Comparison of ENCODE assay signal across 8 mouse cellular contexts in the genomic region with DNA sequence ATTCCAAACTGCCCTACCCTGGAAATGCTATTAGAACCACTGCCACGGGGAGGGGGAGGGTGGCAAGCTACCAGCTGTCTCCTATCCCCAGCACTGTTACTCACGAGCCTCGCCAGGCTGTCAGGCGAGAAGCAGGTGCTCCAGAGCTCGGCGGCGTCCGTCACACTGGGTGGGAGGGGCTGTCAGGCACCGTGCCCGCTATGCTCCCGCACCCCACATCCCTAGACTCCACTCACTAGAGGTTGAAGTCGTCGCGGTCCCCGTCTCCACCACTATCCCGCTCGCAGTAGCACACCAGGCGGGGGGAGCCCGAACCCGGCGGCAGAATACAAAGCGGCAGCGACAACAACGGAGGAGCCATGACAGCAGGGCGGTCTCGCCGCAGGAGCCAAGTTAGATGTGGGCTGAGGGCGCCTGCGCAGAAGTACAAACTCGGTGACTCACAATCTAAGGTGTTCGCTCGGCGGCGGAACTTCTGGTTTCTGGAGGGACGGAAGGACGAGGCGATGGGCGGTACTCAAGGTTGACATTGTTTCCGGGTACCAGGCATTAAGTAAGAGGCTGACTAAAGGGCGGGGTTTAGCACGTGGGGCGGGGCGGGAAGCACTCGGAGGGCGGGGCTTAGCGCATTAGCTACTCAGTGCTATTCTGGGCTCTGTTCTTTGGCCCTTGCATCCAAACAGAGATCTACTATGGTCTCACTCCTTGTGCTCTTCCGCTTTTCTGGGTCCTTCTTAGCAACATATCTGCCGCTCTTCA. TPM values are rescaled to one million over a fixed set of nuclear protein-coding genes. Genes with fewer than 3 reads are reported as not detected.
DNase-seq lines count a peak whose midpoint lies in the region; ATAC-seq and TF ChIP-seq lines count a peak whose summit lies in the region.

Gene Paxx (minus strand): TSS at position 544 of the 759 bp plus-strand sequence.

- peaks cover 23% of the 10 kb centered on the region for H3K36me3 ChIP-seq in hindbrain, embryonic 13.5 days

- no peaks in the 10 kb centered on the region for H3K27me3 ChIP-seq in Patski
- no peaks in the 10 kb centered on the region for H3K27me3 ChIP-seq in hindbrain, embryonic 13.5 days

- H3K27ac ChIP-seq in hindbrain, embryonic 13.5 days = peak within 1 kb of the TSS; percentile 91

- no peak for TF ChIP-seq CTCF in Patski (IDR thresholded peaks at IDR 0.05)

- H3K4me2 ChIP-seq in hindbrain, embryonic 13.5 days = peak within 1 kb of the TSS; percentile 94

- no peaks in the 10 kb centered on the region for H3K9me3 ChIP-seq in hindbrain, embryonic 13.5 days

- H3K4me3 ChIP-seq in hindbrain, embryonic 13.5 days = peak within 1 kb of the TSS; percentile 59

- peak; percentile 86 for ATAC-seq in Patski
- ATAC-seq in hindbrain, embryonic 13.5 days (ENCODE audit: low FRiP score) = peak; percentile 89

- under 1% methylated on average over 48 of the region's 48 CpGs for WGBS in hindbrain, embryonic 13.5 days

- DNase-seq in Patski (ENCODE audit: low read depth, low spot score) = peak; percentile 92
- peak; percentile 93 to 94 for DNase-seq in cerebellum, postnatal 14 days
- DNase-seq in frontal cortex, postnatal 14 days (ENCODE audit: low spot score in 2 of 2) = peak; percentile 89 to 91
- peak; percentile 75 to 84 for DNase-seq in layer of hippocampus, postnatal 25 days (ENCODE audit: extremely low spot score in 1 of 2, low spot score in 1 of 2)
- DNase-seq in lung, postnatal 25 days (ENCODE audit: low spot score) = peak; percentile 97
- DNase-seq in retina, embryonic 14.5 days (ENCODE audit: low spot score) = peak; percentile 89
- peak; percentile 95 for DNase-seq in thymus, postnatal 4 days

- in situ Hi-C loops in Patski (cut with MboI; ENCODE audit: low pct_unique_long_range_greater_than_20kb) = no loop called here

- peaks cover 27% of the 10 kb centered on the region for H3K4me1 ChIP-seq in hindbrain, embryonic 13.5 days (replicated peaks)

- peak within 1 kb of the TSS; percentile 83 for H3K9ac ChIP-seq in hindbrain, embryonic 13.5 days

- POLR2A ChIA-PET in Patski (lab: Charles Lee) = interaction anchor here (0.7 to 1.5 kb wide), 3 partner anchors 23 to 49 kb away, joined by 3 to 5 read pairs (median 4); partner anchors contain the start of gene Abca2

- CTCF ChIA-PET in Patski (lab: Charles Lee) = interaction anchor here (1.0 to 1.1 kb wide), 3 partner anchors 20 to 131 kb away, joined by 3 read pairs; no protein-coding TSS in a partner anchor

RNA-seq across cellular contexts. Expression of gene Paxx, which starts in this region (rescaled TPM):
- 23.3 TPM for polyA plus RNA-seq in Patski (2021)
- polyA plus RNA-seq in hindbrain, embryonic 13.5 days (2015; fragmentation: Nextera tagmentation; extraction: Ambion mirVana) = 91.6 and 98.8 TPM in 2 replicates
- total RNA-seq in layer of hippocampus, postnatal 25 days (2021) = 10 to 100 TPM; 56.6 to 58.9 TPM

Comparison
In these comparisons a context has a peak if more than half of its experiments do, and no peak if none do; other contexts are left out.
1. Peak in every context shown above with its lines: DNase-seq, ATAC-seq, H3K4me3 ChIP-seq and H3K27ac ChIP-seq.